ENCODE assay signal across 11 mouse cellular contexts in the genomic region with DNA sequence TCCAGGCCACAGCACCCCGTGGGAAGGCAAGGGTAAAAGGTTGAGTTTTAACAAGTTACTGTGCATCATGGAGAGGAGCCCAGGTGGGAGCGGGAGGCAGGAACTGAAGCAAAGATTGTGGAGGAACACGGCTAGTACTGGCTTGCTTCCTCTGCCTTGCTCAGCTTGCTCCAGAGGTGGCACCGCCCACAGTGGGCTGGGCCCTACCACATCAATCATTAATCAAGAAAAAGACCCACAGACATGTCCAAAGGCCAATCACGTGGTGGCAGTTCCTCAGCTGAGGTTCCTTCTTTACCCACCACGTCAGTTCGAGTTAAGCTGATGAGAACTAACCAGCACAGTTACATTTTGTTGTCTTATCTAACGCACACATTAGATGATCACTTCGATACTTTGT. TPM values are rescaled to one million over a fixed set of nuclear protein-coding genes. Genes with fewer than 3 reads are reported as not detected.
DNase-seq lines count a peak whose midpoint lies in the region; ATAC-seq and TF ChIP-seq lines count a peak whose summit lies in the region.
"Had no signal": no experiment of that assay in that cellular context is flagged by ENCODE, and none has a peak within 500 bp of the region (broad histone marks: within the 10 kb centered on the region; RNA-seq: fewer than 3 reads in every experiment).

No protein-coding gene starts in this region.

- no peaks in the 10 kb centered on the region for H3K4me1 ChIP-seq in lung, embryonic 14.5 days (ENCODE audit: insufficient read depth)
- no peaks in the 10 kb centered on the region for H3K4me1 ChIP-seq in lung, adult 2 months (ENCODE audit: control insufficient read depth, insufficient read depth, low read length)
- no peaks in the 10 kb centered on the region for H3K4me1 ChIP-seq in midbrain, postnatal 0 days (ENCODE audit: insufficient read depth, low read length)

- H3K4me3 ChIP-seq in lung, embryonic 14.5 days (ENCODE audit: low read depth, low read length), result no peak overlapping the region
- H3K4me3 ChIP-seq in lung, adult 2 months (replicated peaks; ENCODE audit: extremely low read depth, low read depth, low read length), result no peak overlapping the region
- no peak overlapping the region for H3K4me3 ChIP-seq in midbrain, postnatal 0 days (ENCODE audit: low read depth, low read length)
- H3K4me3 ChIP-seq: hindbrain, embryonic 10.5 days had no signal

- H3K9me3 ChIP-seq in lung, embryonic 14.5 days (ENCODE audit: low read depth, low read length), result no peaks in the 10 kb centered on the region
- H3K9me3 ChIP-seq in midbrain, postnatal 0 days (ENCODE audit: low read length), result no peaks in the 10 kb centered on the region
- H3K9me3 ChIP-seq: hindbrain, embryonic 10.5 days had no signal

- H3K9ac ChIP-seq in lung, embryonic 14.5 days, result no peak overlapping the region
- no peak overlapping the region for H3K9ac ChIP-seq in midbrain, postnatal 0 days (replicated peaks; ENCODE audit: low read length, poor library complexity, severe bottlenecking)

- no peak overlapping the region for H3K4me2 ChIP-seq in lung, embryonic 14.5 days
- no peak overlapping the region for H3K4me2 ChIP-seq in midbrain, postnatal 0 days (ENCODE audit: low read depth, low read length, poor library complexity, severe bottlenecking)

- TF ChIP-seq CTCF in lung, embryonic 14.5 days (IDR thresholded peaks at IDR 0.05; ENCODE audit: low read depth), result no peak
- no peak for TF ChIP-seq CTCF in lung, adult 2 months (IDR thresholded peaks at IDR 0.05; ENCODE audit: insufficient read depth, low read length)
- no peak for TF ChIP-seq CTCF in midbrain, postnatal 0 days (IDR thresholded peaks at IDR 0.05)

- DNase-seq in lung, embryonic 14.5 days, result no peak
- DNase-seq in lung, adult 2 months, result no peak
- peak; percentile 87 to 91 for DNase-seq in kidney, postnatal 25 days
- no peak for DNase-seq in midbrain, postnatal 0 days (ENCODE audit: low spot score)
- no peak for DNase-seq in gastrocnemius, postnatal 10 days
- DNase-seq in urinary bladder, postnatal 4 days (ENCODE audit: low spot score in 2 of 2), result no peak
- DNase-seq: cerebellum, postnatal 10 days; gastrocnemius, postnatal 25 days had no signal

- ATAC-seq in lung, embryonic 14.5 days (ENCODE audit: insufficient read depth), result peak; percentile 47; the same call in 1 of the 2 replicates
- peak; percentile 91 for ATAC-seq in granulocyte monocyte progenitor cell, adult 5-6 weeks (replicated peaks; ENCODE audit: poor library complexity, severe bottlenecking)
- peak; percentile 86 for ATAC-seq in monocyte, adult 5-6 weeks (replicated peaks; ENCODE audit: insufficient number of reproducible peaks, low FRiP score, low TSS enrichment, poor library complexity, severe bottlenecking)
- no peak for ATAC-seq in midbrain, postnatal 0 days (ENCODE audit: low FRiP score)

- H3K27me3 ChIP-seq in lung, embryonic 14.5 days (ENCODE audit: insufficient read depth, low read length), result no peaks in the 10 kb centered on the region
- H3K27me3 ChIP-seq in midbrain, postnatal 0 days (ENCODE audit: insufficient read depth, low read length), result no peaks in the 10 kb centered on the region

- H3K36me3 ChIP-seq in lung, embryonic 14.5 days (ENCODE audit: insufficient read depth), result no peaks in the 10 kb centered on the region
- no peaks in the 10 kb centered on the region for H3K36me3 ChIP-seq in midbrain, postnatal 0 days (ENCODE audit: insufficient read depth, low read length)
- H3K36me3 ChIP-seq: hindbrain, embryonic 10.5 days had no signal

- H3K27ac ChIP-seq in lung, embryonic 14.5 days (ENCODE audit: low read depth), result no peak overlapping the region
- no peak overlapping the region for H3K27ac ChIP-seq in midbrain, postnatal 0 days (ENCODE audit: low read depth, low read length)
- H3K27ac ChIP-seq: hindbrain, embryonic 10.5 days had no signal

- WGBS in lung, embryonic 14.5 days, result 66% methylated on average over 9 of the region's 9 CpGs
- WGBS in lung, adult 2 months, result 68% methylated on average over 9 of the region's 9 CpGs
- 90% methylated on average over 9 of the region's 9 CpGs for WGBS in midbrain, postnatal 0 days

- no peak for TF ChIP-seq POLR2A in lung, adult 2 months (IDR thresholded peaks at IDR 0.05; ENCODE audit: borderline replicate concordance, extremely low read depth, low read depth, low read length)

RNA-seq across cellular contexts. Expression of gene Frrs1, which starts 33.6 kb away (rescaled TPM):
- 8.9 and 11.5 TPM in 2 replicates for polyA plus RNA-seq in lung, embryonic 14.5 days (2014; fragmentation: Nextera tagmentation; extraction: Ambion mirVana)
- 12.3 and 23.4 TPM in 2 replicates for polyA plus RNA-seq in lung, adult 2 months (2012; rRNA removed)
- 77.3 and 86.5 TPM in 2 replicates for total RNA-seq in granulocyte monocyte progenitor cell, adult 5-6 weeks (2014; fragmentation: Nextera tagmentation)
- 40.2 and 56.2 TPM in 2 replicates for total RNA-seq in granulocyte monocyte progenitor cell, adult 5-6 weeks (2017)
- total RNA-seq in monocyte, adult 5-6 weeks (2017), result 8.2 to 19.8 TPM (median 11.8 TPM) in 3 replicates
- 3.8 and 7.3 TPM in 2 replicates for total RNA-seq in midbrain, postnatal 0 days (2014; rRNA removed)
- 5.6 and 7.0 TPM in 2 replicates for polyA plus RNA-seq in midbrain, postnatal 0 days (2015; fragmentation: Nextera tagmentation; extraction: Ambion mirVana)
- total RNA-seq in gastrocnemius, postnatal 10 days (2021), result 1 to 10 TPM; 1.9 to 2.8 TPM

Comparison
In these comparisons a context has a peak if more than half of its experiments do, and no peak if none do; other contexts are left out.
1. DNase-seq: peak in kidney, postnatal 25 days (2 of 2); none in lung, embryonic 14.5 days (single experiment), lung, adult 2 months (single experiment), midbrain, postnatal 0 days (single experiment), gastrocnemius, postnatal 10 days (single experiment) and urinary bladder, postnatal 4 days (0 of 2).